8 mouse cellular contexts compared by ENCODE assay signal in the genomic region with DNA sequence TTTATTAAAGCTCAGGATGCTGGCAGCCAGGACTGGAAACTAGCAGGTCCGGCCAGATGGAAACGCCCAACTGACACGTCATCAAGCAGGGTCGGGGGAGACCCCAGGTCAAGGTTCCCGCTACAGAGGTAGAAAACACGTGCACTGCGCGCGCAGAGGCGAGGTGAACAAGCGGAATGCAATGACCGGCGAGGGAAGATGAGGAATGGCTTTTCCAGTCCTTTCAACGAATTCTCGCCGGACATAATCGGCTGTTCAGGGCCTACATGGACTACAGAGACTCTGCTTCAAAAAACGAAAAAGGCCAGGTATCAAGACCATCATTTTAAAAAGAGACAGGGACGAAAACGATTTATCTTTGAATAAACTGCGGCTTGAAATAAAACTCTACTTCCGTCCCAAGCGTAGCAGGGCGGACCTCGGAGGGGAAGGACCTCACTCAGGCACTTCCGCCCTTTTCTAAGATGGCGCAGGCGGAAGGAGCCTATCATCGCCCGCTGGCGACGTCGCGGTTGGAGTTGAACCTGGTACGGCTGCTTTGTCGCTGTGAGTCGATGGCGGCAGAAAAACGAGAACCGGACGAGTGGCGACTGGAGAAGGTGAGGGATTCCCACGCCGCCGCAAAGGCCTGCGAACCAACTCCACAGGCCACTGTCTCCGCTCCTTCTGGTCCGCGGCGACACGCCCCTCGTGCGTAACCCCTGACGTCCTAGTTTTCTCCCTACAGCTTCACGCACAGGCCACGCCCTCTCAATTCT. TPM values are rescaled to one million over a fixed set of nuclear protein-coding genes. Genes with fewer than 3 reads are reported as not detected.
DNase-seq lines count a peak whose midpoint lies in the region; ATAC-seq lines count a peak whose summit lies in the region.

TSS of gene Use1 (plus strand) at position 78 of the 758 bp plus-strand sequence.

- peak within 1 kb of the TSS; percentile 60 for H3K4me3 ChIP-seq in hindbrain, embryonic 14.5 days (replicated peaks; ENCODE audit: low read length)

- peak within 1 kb of the TSS; percentile 96 for H3K27ac ChIP-seq in hindbrain, embryonic 14.5 days

- WGBS in hindbrain, embryonic 14.5 days, result under 1% methylated on average over 56 of the region's 56 CpGs

- H3K4me2 ChIP-seq in hindbrain, embryonic 14.5 days (replicated peaks), result peak within 1 kb of the TSS; percentile 65

- H3K4me1 ChIP-seq in hindbrain, embryonic 14.5 days (replicated peaks; ENCODE audit: control insufficient read depth, insufficient read depth, low read length), result peaks cover 21% of the 10 kb centered on the region

- no peaks in the 10 kb centered on the region for H3K27me3 ChIP-seq in hindbrain, embryonic 14.5 days (ENCODE audit: control insufficient read depth, insufficient read depth, low read length)

- no peaks in the 10 kb centered on the region for H3K9me3 ChIP-seq in hindbrain, embryonic 14.5 days (ENCODE audit: control insufficient read depth, low read length)

- peak; percentile 81 for ATAC-seq in hindbrain, embryonic 14.5 days (ENCODE audit: low FRiP score)

- H3K36me3 ChIP-seq in hindbrain, embryonic 14.5 days (replicated peaks; ENCODE audit: control insufficient read depth, insufficient read depth), result peaks cover 19% of the 10 kb centered on the region

- peak; percentile 96 for DNase-seq in NIH3T3 (ENCODE audit: low read depth)
- DNase-seq in cerebellum, postnatal 10 days, result peak; percentile 92
- DNase-seq in frontal cortex, postnatal 25 days (ENCODE audit: low spot score in 2 of 2), result peak; percentile 82 to 84
- DNase-seq in hindbrain, embryonic 14.5 days (ENCODE audit: low spot score), result peak; percentile 91
- DNase-seq in layer of hippocampus, postnatal 36 days, result peak; percentile 93 to 94
- DNase-seq in lung, postnatal 36 days, result peak; percentile 97
- DNase-seq in retina, postnatal 1 day, result peak; percentile 94
- peak; percentile 89 to 92 for DNase-seq in urinary bladder, adult 18-20 months (ENCODE audit: low spot score in 2 of 2)

- H3K9ac ChIP-seq in hindbrain, embryonic 14.5 days, result peak within 1 kb of the TSS; percentile 73

RNA-seq across cellular contexts. Expression of gene Use1, which starts in this region (rescaled TPM):
- 112 and 126 TPM in 2 replicates for polyA plus RNA-seq in hindbrain, embryonic 14.5 days (2014; fragmentation: Nextera tagmentation; extraction: Ambion mirVana)
- 100 to 1,000 TPM; 105 to 108 TPM for total RNA-seq in layer of hippocampus, postnatal 36 days (2021)

Comparison
In these comparisons a context has a peak if more than half of its experiments do, and no peak if none do; other contexts are left out.
1. Peak in every context shown above with its lines: DNase-seq, ATAC-seq, H3K4me3 ChIP-seq and H3K27ac ChIP-seq.